Mouse (Mus musculus) adrenal gland, adult 2 months (tissue): ENCODE data around the gene Gm13278. TPM values are rescaled to one million over a fixed set of nuclear protein-coding genes. Genes with fewer than 3 reads are reported as not detected.
"Not testable (repeated sequence)": the region's sequence is repeated elsewhere in the genome, so short reads cannot be mapped to it uniquely, and the experiment has no call there.

ENCODE experiments used
- DNase-seq: peaks from one replicate; pipeline ENCODE4 v3.0.0; 2021
- long read RNA-seq: library from polyadenylated mRNA; stranded (forward); transcript quantifications from one replicate; pipeline ENCODE4 v2.0.0, GENCODE M21; 2021
- polyA plus RNA-seq: library from polyadenylated mRNA; depleted of rRNA; stranded (reverse); fragments of >200 nt; gene quantifications from 2 replicates; pipeline ENCODE4 v1.2.3, GENCODE M21; 2012; rRNA removed
- total RNA-seq, 2 experiments: library from RNA; stranded (reverse); gene quantifications; 2 replicates each; pipeline ENCODE4 v1.2.3; 2021

The Gm13278 gene
- not detected for total RNA-seq
- not detected in 2 replicates for polyA plus RNA-seq
- long read RNA-seq, result 0 reads

DNA sequence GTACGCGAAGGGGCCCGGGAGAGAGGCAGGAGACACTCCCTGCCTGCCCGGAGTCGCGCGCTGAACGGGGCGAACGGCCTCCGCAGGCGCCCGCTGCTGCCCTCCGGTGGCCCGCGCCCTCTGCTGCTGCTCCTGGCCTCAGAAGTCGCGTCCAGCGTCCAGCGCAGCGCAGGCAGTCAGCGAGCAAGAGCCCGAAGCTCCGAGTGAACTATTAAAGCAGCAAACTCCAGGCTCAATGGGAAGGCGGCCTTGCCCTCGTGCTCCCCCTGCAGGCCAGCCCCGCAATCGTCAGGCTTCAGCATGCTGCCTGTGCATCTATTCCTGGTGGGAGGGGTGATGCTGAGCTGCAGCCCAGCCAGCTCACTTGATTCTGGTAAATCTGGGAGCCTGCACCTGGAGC, at the start of gene Gm13278:
Gene Gm13278 (plus strand): TSS at position 301 of the 400 bp plus-strand sequence.
- DNase-seq, result not testable (repeated sequence)

DNA sequence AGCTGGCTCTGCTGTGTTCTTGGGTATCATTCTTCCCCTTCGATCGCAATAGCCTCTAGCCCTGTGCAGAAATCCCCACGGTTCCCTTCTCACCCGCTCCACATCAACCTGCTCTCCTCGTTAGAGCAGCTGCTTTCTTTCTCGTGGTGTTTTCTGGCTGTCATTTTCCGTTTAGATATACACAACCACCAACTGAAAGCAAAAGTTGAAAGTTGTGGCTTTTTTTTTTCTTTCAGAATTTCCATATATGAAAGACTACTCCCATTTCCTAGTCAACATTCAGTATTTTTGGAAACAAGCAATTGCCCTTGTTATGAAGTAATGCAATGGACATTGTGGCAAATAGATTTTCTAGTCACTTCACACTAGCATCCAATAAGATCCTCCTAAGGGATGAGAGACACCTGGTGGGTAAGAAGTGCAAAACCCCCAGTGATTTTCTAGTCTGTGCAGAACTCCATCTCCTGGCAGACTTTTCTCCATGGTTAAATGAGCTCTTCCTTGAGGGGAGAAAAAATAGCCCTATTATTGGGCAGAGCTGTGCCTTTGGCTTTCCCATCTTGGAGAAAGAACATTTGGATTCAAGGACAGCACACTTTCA, 48.5 kb upstream of the Gm13278 start:
- DNase-seq, result no peak

DNA sequence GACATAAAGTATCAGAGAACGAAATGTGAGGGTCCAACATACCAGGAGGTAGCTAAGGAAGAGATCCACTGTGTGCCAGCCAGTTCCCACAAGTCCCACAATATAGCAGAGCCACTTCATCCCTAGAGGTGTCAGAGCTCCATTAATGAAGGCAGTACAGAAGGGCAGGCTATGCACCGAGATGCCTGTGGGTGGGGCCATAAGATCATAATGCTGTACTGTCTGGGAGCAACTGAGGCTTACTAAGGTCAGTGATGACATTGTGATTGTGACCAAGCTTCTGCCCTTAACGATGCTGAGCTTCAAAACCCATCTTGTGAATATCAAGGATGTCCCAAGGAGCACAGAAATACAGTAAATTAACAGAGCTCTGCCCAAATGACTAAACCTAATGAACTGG, 47.1 kb upstream of the Gm13278 start:
- DNase-seq, result no peak

DNA sequence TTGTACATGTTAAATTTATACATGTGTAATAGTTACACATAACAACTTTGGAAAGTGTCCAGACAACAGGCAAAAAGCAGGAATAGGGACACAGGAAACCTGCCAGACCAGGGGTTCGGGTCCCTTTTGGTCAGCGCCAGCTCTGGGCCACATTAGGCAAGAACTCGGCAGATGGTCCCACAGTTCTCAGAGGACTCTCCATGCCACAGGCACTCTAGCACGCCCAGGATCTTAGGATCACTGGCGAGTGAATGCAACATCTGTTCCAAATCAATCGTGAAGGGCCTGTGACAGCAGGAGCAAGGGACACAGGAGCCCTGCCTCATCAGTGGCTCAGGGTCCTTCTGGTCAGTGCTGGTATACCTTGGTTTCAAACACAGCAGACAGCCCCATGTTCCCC, 41.4 kb upstream of the Gm13278 start:
- no peak for DNase-seq

DNA sequence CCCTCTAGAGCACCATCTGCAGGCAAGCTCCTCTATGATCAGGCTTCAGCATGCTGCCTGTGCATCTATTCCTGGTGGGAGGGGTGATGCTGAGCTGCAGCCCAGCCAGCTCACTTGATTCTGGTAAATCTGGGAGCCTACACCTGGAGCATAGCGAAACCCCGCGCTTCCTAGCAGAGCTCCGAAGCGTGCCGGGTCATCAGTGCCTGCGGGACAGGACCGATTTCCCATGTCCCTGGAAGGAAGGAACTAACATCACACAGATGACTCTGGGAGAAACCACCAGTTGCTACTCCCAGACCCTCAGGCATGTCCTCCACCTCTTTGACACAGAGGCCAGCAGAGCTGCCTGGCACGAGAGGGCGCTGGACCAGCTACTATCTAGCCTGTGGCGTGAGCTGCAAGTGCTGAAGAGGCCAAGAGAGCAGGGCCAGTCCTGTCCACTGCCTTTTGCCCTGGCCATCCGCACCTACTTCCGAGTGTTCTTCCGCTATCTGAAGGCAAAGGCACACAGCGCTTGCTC, 36.5 kb upstream of the Gm13278 start, which contains the start of gene Gm13271:
Gene Gm13271 (plus strand): TSS at position 51 of the 523 bp plus-strand sequence.
- peak; percentile 63 for DNase-seq

DNA sequence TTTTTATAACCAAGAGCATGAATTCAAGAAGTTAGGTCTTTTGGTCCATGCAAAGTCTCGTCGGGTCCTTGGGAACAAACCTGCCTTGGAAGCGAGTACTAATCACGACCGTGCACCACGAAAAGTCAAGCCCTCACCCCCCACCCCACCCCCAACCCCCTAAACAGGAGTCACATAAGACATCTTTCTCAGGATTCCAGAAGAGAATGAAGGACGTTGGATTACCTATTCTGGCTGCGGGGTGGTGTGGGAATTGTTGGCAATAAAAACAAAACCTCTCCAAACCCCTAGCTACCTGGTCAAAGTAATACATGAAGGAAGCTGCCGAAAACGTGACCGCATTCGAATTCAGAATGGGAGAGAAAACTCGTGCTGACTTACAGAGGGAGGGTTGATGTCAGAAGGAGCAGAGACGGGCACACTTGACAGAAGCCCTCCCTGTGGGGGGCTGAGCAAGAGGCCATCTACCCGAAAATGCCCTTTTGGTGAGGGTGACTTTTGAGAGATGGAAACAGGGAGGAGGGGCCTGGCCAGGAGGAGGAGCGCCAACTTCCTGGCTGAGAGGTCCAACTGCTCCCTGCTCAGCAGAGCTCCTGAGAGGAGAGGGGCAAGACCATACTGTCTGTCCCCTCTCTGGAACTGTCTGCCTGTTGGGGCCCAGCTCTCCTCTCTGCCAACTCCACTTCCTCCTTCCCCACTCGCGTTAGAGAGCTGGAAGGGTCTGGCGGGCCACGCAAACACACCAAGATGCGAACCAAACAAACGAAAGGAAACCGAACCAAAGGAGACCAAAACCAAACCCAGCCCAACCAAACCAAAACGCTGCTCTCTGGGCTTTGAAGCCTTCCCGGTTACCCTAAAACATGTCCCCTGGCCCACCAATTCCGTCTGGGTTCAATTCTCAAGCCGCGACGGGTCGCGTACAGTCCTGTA, 34.5 kb upstream of the Gm13278 start:
- DNase-seq, result peak; percentile 43

DNA sequence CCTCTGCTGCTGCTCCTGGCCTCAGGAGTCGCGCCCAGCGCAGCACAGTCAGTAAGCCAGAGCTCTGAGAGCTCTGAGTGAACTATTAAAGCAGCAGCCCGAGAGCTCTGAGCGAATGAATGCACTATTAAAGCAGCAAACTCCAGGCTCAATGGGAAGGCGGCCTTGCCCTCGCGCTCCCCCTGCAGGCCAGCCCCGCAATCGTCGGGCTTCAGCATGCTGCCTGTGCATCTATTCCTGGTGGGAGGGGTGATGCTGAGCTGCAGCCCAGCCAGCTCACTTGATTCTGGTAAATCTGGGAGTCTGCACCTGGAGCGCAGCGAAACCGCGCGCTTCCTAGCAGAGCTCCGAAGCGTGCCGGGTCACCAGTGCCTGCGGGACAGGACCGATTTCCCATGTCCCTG, 33.7 kb upstream of the Gm13278 start:
- peak; percentile 92 for DNase-seq

DNA sequence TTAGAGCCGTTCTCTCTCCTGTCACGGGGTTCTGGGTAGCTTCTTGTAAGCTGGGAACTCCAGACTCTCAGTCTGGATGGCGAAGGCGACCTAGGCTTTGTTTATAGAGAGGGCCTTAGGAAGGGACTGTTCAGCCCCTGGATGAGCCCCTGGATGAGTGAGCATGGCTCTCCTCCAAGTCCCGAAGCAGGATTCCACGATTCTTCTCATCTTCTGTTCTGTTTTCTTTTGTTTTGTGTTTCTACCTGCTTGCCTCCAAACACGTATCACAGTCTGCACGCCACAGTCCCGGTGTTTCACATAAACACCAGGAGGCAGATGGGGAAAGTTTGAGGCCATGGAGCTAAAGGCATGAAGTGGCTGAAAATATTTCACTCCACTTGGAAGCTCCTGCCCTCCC, 32.6 kb upstream of the Gm13278 start:
- DNase-seq, result not testable (repeated sequence)

DNA sequence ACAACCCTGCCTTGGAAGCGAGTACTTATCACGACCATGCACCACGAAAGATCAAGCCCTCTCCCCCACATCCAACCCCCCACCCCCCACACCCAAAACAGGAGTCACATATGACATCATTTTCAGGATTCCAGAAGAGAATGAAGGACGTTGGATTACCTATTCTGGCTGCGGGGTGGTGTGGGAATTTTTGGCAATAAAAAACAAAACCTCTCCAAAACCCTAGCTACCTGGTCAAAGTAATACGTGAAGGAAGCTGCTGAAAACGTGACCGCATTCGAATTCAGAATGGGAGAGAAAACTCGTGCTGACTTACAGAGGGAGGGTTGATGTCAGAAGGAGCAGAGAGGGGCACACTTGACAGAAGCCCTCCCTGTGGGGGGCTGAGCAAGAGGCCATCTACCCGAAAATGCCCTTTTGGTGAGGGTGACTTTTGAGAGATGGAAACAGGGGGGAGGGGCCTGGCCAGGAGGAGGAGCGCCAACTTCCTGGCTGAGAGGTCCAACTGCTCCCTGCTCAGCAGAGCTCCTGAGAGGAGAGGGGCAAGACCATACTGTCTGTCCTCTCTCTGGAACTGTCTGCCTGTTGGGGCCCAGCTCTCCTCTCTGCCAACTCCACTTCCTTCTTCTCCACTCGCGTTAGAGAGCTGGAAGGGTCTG, 31.6 kb upstream of the Gm13278 start, which contains the start of gene Gm13283:
Gene Gm13283 (plus strand): TSS at position 510 of the 659 bp plus-strand sequence.
- peak; percentile 26 for DNase-seq

DNA sequence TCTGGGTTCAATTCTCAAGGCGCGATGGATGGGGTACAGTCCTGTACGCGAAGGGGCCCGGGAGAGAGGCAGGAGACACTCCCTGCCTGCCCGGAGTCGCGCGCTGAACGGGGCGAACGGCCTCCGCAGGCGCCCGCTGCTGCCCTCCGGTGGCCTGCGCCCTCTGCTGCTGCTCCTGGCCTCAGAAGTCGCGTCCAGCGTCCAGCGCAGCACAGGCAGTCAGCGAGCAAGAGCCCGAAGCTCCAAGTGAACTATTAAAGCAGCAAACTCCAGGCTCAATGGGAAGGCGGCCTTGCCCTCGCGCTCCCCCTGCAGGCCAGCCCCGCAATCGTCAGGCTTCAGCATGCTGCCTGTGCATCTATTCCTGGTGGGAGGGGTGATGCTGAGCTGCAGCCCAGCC, 30.9 kb upstream of the Gm13278 start:
- DNase-seq, result peak; percentile 90

DNA sequence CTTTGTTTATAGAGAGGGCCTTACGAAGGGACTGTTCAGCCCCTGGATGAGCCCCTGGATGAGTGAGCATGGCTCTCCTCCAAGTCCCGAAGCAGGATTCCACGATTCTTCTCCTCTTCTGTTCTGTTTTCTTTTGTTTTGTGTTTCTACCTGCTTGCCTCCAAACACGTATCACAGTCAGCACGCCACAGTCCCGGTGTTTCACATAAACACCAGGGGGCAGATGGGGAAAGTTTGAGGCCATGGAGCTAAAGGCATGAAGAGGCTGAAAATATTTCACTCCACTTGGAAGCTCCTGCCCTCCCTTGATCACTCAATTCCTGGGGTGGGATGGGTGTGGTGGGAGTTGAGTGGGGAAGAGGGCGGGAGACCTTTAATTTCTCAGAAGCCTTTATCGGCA, 29.6 kb upstream of the Gm13278 start:
- DNase-seq, result peak; percentile 45

DNA sequence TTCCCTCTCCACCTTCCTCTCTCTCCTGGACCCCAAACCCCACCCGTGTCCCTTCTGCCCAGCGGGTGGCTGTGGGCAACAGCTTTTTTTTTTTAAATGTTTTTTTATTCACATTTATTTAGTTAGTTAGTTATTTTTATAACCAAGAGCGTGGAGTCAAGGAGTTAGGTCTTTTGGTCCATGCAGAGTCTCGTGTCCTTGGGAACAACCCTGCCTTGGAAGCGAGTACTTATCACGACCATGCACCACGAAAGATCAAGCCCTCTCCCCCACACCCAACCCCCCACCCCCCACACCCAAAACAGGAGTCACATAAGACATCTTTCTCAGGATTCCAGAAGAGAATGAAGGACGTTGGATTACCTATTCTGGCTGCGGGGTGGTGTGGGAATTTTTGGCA, 29.0 kb upstream of the Gm13278 start:
- not testable (repeated sequence) for DNase-seq

DNA sequence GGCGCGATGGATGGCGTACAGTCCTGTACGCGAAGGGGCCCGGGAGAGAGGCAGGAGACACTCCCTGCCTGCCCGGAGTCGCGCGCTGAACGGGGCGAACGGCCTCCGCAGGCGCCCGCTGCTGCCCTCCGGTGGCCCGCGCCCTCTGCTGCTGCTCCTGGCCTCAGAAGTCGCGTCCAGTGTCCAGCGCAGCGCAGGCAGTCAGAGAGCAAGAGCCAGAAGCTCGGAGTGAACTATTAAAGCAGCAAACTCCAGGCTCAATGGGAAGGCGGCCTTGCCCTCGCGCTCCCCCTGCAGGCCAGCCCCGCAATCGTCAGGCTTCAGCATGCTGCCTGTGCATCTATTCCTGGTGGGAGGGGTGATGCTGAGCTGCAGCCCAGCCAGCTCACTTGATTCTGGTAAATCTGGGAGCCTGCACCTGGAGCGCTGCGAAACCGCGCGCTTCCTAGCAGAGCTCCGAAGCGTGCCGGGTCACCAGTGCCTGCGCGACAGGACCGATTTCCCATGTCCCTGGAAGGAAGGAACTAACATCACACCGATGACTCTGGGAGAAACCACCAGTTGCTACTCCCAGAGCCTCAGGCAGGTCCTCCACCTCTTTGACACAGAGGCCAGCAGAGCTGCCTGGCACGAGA, 27.8 kb upstream of the Gm13278 start:
- DNase-seq, result peak; percentile 86

DNA sequence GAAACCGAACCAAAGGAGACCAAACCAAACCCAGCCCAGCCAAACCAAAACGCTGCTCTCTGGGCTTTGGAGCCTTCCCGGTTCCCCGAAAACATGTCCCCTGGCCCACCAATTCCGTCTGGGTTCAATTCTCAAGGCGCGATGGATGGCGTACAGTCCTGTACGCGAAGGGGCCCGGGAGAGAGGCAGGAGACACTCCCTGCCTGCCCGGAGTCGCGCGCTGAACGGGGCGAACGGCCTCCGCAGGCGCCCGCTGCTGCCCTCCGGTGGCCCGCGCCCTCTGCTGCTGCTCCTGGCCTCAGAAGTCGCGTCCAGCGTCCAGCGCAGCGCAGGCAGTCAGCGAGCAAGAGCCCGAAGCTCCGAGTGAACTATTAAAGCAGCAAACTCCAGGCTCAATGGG, 17.8 kb upstream of the Gm13278 start, which contains the start of gene Gm13290:
Gene Gm13290 (plus strand): TSS at position 301 of the 400 bp plus-strand sequence.
- not testable (repeated sequence) for DNase-seq

DNA sequence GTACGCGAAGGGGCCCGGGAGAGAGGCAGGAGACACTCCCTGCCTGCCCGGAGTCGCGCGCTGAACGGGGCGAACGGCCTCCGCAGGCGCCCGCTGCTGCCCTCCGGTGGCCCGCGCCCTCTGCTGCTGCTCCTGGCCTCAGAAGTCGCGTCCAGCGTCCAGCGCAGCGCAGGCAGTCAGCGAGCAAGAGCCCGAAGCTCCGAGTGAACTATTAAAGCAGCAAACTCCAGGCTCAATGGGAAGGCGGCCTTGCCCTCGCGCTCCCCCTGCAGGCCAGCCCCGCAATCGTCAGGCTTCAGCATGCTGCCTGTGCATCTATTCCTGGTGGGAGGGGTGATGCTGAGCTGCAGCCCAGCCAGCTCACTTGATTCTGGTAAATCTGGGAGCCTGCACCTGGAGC, 14.7 kb upstream of the Gm13278 start, which contains the start of gene Gm13289:
Gene Gm13289 (plus strand): TSS at position 301 of the 400 bp plus-strand sequence.
- DNase-seq, result not testable (repeated sequence)

DNA sequence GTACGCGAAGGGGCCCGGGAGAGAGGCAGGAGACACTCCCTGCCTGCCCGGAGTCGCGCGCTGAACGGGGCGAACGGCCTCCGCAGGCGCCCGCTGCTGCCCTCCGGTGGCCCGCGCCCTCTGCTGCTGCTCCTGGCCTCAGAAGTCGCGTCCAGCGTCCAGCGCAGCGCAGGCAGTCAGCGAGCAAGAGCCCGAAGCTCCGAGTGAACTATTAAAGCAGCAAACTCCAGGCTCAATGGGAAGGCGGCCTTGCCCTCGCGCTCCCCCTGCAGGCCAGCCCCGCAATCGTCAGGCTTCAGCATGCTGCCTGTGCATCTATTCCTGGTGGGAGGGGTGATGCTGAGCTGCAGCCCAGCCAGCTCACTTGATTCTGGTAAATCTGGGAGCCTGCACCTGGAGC, 11.8 kb upstream of the Gm13278 start, which contains the start of gene Gm13272:
Gene Gm13272 (plus strand): TSS at position 301 of the 400 bp plus-strand sequence.
- DNase-seq, result not testable (repeated sequence)

DNA sequence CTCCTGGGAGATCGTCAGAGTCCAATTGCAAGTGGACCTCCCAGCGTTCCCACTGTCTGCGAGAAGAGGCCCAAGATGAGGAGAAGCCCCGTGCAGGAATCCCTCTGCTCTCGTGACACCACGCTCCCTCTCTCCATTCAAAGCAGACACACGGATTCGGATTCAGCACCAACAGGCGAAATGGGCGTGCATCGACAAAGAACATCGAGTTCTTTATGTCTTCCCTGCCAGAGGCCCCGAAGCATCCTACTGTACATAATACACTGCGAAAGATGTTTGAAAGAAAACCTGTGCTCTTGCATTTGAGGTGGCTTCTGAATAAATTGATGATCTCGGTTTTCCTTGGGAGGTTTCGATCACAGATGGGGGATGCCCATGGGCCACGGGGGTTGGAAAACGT, 11.0 kb upstream of the Gm13278 start:
- not testable (repeated sequence) for DNase-seq

DNA sequence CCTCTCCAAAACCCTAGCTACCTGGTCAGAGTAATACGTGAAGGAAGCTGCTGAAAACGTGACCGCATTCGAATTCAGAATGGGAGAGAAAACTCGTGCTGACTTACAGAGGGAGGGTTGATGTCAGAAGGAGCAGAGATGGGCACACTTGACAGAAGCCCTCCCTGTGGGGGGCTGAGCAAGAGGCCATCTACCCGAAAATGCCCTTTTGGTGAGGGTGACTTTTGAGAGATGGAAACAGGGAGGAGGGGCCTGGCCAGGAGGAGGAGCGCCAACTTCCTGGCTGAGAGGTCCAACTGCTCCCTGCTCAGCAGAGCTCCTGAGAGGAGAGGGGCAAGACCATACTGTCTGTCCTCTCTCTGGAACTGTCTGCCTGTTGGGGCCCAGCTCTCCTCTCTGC, 9.5 kb upstream of the Gm13278 start, which contains the start of gene Ifnz:
Gene Ifnz (plus strand): TSS at position 301 of the 400 bp plus-strand sequence.
- DNase-seq, result not testable (repeated sequence)

DNA sequence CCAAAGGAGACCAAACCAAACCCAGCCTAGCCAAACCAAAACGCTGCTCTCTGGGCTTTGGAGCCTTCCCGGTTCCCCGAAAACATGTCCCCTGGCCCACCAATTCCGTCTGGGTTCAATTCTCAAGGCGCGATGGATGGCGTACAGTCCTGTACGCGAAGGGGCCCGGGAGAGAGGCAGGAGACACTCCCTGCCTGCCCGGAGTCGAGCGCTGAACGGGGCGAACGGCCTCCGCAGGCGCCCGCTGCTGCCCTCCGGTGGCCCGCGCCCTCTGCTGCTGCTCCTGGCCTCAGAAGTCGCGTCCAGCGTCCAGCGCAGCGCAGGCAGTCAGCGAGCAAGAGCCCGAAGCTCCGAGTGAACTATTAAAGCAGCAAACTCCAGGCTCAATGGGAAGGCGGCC, 9.0 kb upstream of the Gm13278 start:
- peak; percentile 48 for DNase-seq

DNA sequence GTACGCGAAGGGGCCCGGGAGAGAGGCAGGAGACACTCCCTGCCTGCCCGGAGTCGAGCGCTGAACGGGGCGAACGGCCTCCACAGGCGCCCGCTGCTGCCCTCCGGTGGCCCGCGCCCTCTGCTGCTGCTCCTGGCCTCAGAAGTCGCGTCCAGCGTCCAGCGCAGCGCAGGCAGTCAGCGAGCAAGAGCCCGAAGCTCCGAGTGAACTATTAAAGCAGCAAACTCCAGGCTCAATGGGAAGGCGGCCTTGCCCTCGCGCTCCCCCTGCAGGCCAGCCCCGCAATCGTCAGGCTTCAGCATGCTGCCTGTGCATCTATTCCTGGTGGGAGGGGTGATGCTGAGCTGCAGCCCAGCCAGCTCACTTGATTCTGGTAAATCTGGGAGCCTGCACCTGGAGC, 5.9 kb upstream of the Gm13278 start, which contains the start of gene Gm13276:
Gene Gm13276 (plus strand): TSS at position 301 of the 400 bp plus-strand sequence.
- not testable (repeated sequence) for DNase-seq

DNA sequence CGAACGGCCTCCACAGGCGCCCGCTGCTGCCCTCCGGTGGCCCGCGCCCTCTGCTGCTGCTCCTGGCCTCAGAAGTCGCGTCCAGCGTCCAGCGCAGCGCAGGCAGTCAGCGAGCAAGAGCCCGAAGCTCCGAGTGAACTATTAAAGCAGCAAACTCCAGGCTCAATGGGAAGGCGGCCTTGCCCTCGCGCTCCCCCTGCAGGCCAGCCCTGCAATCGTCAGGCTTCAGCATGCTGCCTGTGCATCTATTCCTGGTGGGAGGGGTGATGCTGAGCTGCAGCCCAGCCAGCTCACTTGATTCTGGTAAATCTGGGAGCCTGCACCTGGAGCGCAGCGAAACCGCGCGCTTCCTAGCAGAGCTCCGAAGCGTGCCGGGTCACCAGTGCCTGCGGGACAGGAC, 2.9 kb upstream of the Gm13278 start, which contains the start of gene Gm13277:
Gene Gm13277 (plus strand): TSS at position 231 of the 400 bp plus-strand sequence.
- peak; percentile 79 for DNase-seq
